Mouse (Mus musculus): ENCODE measurements around the gene Dab2ip.
A peak's percentile ranks its signal among the peaks of the same experiment; 100 is the strongest.

Gene Dab2ip

DNA sequence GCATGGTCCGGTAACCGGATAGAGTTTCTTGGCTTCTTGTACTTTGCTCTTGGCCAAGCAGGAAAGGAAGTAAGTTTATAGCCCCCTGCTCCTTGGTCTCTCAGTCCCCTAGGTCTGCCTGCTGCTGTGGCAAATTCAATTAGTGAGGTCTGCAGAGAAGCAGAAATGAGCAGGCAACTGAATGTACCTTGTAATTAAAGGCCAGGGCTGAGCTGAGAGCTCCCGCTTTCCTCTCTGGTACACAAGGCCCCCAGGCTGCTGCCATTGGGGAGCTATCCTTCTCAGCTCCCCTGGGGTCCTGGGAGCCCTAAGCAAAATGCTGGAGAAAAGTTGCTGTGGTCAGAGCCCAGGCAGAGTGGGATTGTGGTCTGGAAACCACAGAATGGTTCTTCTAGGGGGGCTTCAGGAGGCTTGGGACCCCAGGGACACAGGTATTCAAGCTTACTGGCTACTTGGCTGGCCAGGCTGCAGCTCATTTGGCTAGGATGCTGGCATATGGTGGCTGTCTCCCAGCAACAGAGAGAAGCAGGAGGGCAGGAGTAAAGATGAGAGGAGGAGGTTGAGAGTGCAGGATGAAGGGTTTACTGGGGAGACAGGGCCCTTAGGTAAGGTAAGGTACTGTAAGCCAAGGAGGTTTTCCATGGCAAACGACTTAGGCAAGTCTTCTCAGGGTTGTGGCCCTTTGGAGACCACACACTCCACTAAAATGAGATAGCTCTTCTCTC lies 922 bp downstream of the Dab2ip start:
- DNase-seq (ENCODE audit: low read depth) = no peak

GRCm38 (mm10) chr2:35559551-35559835 lies 1.4 kb downstream of the Dab2ip start:
- DNase-seq (ENCODE audit: low read depth) = no peak

DNA sequence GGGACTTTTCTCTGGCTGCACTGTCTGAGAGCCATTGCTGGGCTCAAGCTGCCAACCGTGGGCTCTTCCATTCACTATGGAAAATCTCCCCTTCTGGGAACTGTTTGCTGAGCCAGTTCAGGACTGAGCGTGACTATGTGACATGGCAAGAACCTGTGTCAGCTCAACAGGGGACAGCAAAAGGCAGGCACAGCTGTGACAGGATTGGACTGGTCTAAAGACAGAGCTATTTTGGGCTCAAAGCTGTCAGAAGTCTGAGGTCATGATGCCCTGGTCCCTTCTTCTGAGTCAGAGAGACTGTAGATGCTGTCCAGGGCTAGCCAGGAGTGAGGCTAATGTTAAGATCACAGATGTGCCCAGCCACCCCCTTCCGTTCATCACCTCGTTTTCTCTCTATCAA lies 5.7 kb downstream of the Dab2ip start:
- DNase-seq (ENCODE audit: low read depth) = no peak

DNA sequence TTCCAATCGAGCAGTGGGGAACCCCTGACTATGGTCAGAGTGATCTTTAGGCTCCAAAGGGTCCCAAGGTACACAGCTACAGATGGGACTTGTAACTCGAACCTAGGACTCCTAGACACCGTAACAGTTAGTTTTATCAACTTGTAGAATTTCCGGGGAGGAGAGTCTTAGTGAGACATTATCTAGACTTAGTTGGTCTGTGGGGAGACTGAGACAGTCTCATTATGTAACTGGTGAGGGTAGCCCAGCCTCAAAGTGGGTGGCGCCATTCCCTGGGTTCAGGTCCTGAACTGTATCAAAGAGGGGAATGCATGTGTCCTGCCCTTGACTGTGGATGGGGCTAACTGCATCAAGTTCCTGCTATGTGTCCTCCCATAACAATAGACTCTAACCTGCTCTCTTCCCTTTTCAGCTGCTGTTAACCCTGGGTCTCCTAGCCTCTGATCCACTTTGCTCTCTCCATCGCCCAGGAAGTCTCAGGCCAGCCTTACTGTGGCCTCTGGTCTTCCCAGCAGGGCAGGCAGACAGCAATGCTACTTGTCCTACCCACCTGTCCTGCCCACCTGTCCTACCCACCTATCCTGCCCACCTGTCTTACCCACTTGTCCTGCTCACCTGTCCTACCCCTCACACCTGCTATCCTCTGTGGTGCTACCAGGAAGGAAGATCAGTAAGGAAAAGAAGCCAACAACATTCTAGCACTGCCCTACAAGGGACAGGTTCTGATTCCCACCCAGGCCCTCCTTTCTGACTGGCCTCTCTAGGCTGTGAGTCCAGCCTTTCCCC lies 7.2 kb downstream of the Dab2ip start:
- DNase-seq (ENCODE audit: low read depth) = no peak

DNA sequence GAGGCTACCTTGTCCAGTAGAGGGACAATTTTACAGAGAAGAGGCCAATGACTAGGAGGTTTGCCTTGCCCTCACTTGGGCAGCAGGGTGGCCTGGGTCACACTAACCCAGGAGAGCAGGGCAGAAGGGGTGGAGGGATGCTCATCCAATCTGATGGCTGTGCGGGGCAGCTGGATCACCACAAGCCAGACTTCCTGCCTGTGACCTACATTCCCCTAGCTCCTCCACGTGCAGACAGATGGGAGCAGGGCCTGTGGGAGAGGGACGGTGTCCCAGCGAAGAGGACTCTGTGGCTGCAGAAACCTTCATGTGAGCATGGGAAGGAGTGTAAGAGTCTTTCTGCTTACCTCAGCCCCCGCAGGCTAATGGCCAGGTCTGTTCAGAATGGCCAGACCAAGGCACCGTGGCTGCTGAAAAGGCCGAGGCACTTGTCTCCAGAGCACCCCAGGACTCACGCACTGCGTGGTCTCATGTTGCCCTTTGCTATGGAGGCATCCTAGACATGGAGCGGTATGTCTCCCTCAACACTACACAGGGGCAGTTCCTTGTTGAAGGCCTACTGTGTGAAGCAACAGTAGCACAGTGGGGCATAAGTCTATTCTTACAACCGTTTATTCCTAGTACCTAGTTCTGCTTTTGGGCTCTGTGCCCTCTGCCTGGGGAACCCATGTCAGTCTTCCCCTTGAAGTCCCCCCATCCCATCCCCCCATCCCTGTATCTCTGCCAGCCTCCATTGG lies 9.1 kb downstream of the Dab2ip start:
- no peak for DNase-seq (ENCODE audit: low read depth)

DNA sequence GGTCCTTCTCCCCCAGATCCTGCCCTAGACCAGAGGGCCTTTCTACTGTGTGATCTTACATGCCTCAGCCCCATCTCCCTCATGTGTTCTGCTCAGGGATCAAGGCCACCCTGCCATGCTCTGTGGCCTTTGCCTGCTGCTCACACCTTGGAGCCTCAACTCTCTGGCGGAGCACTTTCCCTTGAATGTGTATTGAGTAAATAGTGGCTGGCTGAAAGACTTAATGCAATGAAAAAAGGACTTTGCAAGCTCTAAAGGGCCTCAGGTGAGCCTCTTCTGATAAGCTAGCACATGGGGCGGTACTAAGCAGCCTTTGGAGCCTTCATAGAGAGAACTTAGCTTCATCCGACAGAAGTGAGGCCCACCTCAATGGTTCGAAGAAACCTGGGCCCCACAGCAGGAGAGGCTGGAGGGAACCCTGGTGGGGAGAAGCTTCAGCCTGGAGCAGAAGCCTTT lies 9.7 kb downstream of the Dab2ip start:
- DNase-seq (ENCODE audit: low read depth) = no peak

GRCm38 (mm10) chr2:35570743-35571142 lies 12.7 kb downstream of the Dab2ip start:
- no peak for DNase-seq (ENCODE audit: low read depth)

- DNase-seq (ENCODE audit: low read depth) = no peak
These were observed 16.6 kb downstream of the Dab2ip start for GRCm38 (mm10) chr2:35574643-35575042.

DNA sequence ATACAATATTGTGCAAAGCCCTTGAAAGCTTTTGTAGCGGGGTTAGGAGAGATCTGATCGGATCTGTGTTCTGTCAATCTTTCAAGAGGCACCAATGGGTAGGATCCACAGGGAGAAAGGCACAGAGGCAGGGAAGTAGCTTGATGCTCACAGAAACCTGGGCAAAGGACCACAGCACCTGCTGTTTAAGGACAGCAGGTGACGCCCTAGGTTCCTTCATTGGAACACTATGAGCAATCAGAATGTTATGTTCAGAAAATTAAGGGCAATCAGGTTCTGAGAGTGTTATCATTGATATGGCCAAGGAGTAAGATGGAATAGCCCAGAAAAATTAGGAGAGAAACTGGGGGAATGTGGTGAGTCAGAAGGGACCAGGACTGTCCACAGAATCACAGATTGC lies 18.6 kb downstream of the Dab2ip start:
- no peak for DNase-seq (ENCODE audit: low read depth)

DNA sequence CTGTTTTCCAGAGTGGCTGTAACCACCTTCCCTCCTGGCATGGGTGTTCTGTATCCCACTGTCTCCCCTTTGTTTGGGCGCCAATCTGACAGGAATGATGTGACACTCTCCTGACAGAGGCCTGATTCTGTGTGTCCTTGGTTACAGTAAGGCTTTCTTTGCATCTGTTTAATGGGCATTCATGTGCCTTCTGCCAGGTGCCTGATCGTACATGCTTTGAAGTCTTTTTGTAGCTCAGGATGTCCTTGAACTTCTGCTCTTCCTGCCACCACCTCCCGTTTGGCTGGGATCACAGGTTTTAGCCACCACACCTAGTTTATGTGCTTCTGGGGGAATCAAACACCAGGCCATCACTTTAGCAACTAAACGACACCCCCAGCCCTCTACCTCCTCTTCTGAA lies 22.0 kb downstream of the Dab2ip start:
- no peak for DNase-seq (ENCODE audit: low read depth)

GRCm38 (mm10) chr2:35581501-35582340 lies 23.7 kb downstream of the Dab2ip start:
- peak; percentile 4 for DNase-seq (ENCODE audit: low read depth)

DNA sequence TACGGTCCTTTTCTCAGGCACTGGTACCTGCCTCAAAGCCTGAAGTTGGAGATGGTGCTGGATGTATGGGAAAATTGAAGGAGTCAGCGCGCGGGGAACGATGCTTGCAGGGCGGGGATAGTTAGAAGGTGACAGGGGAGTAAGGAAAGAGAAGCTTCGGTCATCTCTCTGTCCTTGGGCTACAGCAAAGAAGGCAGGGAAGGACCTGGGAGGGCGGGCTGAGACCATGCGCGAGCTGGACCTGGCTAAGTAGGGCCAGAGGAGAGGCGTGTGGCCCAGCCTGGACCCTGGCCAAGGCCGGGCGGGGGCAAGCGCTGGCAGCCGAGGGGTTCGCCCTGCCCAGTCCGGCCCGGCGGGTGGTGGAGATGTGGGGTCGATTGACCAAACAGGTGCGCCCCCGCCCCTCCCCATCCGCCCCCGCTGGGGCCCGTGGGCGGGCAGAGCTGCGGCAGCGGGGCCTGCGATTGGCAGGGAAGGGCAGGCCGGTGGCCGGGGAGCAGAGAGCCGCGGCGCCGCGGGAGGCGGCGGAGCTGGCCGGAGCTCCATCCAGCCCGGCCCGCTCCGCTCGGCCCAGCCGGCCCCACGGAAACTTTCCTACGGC lies 24.4 kb downstream of the Dab2ip start:
- DNase-seq (ENCODE audit: low read depth) = no peak

DNA sequence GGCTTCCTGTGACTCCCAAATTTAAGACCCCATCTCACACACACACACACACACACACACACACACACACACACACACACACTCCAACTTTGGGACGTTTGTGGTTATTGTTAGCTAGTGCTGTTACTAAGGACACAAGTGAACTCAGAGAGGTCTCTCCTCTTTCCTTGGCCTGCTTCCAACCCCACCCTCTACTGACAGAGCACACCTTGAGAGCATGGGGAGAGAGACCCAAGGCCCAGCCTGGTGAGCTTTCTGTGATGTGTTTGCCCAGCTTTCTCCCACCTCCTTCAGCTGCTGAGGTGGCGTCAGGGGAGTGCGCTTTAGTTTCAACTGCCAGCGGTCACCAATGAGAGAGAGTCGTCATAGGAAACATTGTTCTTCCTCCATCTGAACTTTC lies 25.3 kb downstream of the Dab2ip start:
- no peak for DNase-seq (ENCODE audit: low read depth)

DNA sequence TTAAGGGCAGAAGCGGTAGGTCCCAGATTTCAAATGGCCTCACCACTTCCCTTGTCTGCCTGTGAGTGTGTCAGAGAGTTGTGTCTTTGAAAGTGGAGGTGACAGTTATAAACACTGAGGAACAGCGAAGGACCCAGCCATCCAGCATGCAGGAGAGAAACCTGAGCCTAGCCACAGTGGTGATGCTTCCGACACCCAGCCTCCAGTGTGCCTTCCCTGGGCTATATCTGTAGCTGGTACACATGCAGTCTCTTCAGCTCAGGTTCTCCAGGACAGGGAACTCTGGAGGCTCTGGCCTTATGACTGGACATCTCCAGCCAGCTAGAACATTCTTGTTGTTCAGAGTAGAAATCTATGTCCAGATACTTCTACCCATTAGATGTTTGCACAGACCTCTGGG lies 25.9 kb downstream of the Dab2ip start:
- DNase-seq (ENCODE audit: low read depth) = no peak

DNA sequence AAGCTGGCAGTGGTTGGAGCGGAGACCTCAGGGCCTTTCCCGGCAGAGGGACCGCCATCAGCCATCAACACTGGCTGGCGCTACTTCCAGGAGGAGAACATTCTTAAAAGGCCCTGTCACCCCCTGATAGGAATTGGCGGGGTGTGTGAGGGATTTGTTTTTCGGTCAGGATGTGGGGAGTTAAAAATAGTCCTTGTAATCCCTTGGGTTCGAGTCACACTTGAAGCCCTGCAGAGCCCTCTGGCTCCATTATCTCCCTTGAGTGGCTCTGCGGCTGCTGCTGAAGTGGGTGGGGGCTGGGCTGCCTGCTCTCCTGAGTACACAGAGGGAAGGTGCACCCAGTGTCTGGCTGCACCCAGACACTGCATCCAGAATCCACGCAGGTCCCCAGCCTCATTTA lies 30.3 kb downstream of the Dab2ip start:
- no peak for DNase-seq (ENCODE audit: low read depth)

- no peak for DNase-seq (ENCODE audit: low read depth)
These were observed 31.3 kb downstream of the Dab2ip start for GRCm38 (mm10) chr2:35589385-35589784.

GRCm38 (mm10) chr2:35589800-35590199 lies 31.7 kb downstream of the Dab2ip start:
- DNase-seq (ENCODE audit: low read depth) = no peak

DNA sequence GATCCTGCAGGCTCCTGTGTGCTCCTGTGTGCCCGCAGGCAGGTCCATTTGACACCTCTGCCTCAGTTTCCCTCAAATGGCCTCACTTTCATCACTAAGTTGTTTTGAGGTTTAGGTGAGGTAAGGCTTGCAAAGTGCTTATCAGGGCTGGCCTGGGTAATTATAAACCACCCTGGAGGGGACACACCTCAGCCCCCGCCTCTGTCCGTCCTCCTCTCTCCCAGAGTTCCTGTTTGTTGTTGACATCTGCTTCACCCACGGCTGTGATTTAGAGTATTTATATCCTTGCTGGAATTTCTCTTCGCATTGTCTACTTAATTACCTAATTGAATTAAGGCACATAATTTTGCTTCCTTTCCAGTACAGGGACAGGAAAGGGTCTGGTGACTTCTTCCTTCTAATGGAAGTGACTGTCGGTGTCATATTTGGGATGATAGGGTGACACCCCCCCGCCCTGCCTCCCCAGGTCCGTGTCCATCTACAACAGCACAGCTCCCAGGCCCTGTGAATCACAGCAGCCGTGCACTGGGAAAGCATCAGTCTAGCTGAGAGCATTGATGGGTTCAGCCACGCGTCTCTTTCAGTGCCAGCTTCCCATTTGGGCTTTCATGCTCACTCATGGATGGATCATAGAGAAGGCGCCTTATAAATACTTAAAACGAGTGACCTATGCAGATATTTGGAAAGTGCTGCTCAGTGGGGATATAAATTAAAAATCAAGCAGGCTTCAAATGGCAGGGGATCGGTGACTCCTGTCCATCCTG lies 34.1 kb downstream of the Dab2ip start:
- no peak for DNase-seq (ENCODE audit: low read depth)

DNA sequence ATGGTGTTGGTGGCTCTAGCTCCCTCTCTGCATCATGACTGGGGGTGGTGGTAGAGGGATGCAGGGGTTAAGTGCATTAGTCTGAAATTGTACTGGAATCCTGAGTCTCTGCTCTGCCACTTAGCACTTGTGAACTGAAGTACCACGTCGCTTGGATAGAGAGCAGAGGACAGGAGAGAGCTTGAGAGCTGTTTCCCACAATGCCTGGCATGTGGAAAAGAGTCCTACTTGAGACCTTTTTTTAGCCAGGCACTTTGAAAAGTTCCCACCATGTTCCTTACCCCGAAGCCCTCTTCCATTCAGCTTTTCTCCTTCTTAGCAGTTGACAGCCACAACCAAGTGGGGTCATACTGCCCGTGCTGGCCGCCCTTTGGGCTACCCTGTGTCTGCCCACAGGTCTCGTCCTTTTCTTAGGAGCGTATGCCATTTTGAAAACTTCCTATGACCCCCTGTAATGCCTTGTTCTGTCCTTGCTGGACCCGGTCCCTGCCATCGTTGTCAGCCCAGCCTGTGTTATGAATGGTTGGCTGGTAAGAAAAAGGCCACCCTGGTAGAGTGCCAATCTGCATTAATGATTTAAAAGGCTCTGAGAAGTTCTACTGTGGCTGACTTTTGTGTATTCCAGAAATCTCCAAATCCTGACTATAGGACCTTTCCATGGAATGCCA lies 34.8 kb downstream of the Dab2ip start:
- DNase-seq (ENCODE audit: low read depth) = no peak

- DNase-seq (ENCODE audit: low read depth) = no peak
These were observed 35.8 kb downstream of the Dab2ip start for GRCm38 (mm10) chr2:35593889-35594288.
